Mouse (Mus musculus) thymus, adult 2 months (tissue): ENCODE data around the gene Pced1a.

Experiments used
- CTCF ChIP-seq: fragments of 200-500 bp; IDR thresholded peaks from 2 replicates; pipeline ENCODE4 v1.5.1; 2012; ENCODE audit warnings: mild to moderate bottlenecking, control low read depth, low read length, moderate library complexity, borderline replicate concordance; ENCODE audit not compliant: control insufficient read depth, poor library complexity, insufficient read depth; ENCODE audit errors: extremely low read depth
- POLR2A ChIP-seq: fragments of 200-500 bp; IDR thresholded peaks from 2 replicates; pipeline ENCODE4 v1.6.1; 2012; ENCODE audit warnings: mild to moderate bottlenecking, low read length, control low read depth, moderate library complexity; ENCODE audit not compliant: control insufficient read depth, poor library complexity, insufficient read depth; ENCODE audit errors: extremely low read depth

DNA sequence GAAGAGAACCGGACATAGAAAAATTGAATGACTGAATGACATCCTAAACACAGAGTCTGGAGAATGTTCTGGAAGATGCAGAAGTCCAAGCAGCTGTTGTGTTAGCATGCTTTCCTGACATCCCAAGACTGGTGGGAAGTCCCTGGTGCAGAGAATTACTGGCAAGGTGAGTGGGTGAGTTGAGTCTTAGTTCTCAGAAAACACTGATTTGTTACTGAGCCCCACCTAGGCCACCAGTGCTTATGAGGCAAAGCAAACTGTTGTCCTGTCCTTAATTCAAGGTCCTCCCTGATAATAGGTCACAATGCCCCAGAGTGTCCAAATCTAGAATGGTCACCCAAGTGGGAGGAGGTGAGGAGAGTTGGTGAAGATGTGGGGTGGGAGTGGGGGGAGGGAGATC lies 19.6 kb downstream of the Pced1a start, which contains the start of the genes Gm28372 and 1700020A23Rik:
- TF ChIP-seq POLR2A (no peak), CTCF (no peak)
